Mouse (Mus musculus) lung, embryonic 14.5 days (tissue): ENCODE data around the gene Pigs. TPM values are rescaled to one million over a fixed set of nuclear protein-coding genes. Genes with fewer than 3 reads are reported as not detected.

Experiments
- ATAC-seq: fragments of 200-750 bp; cut with Nextera tagmentation; 2 replicates; pipeline ENCODE4 v1.8.0; 2017; ENCODE audit warnings: mild to moderate bottlenecking, moderate TSS enrichment, moderate library complexity; ENCODE audit not compliant: insufficient read depth
- DNase-seq: peaks from one replicate; pipeline ENCODE4 v3.0.0-alpha.2; 2015
- H3K27ac ChIP-seq: fragments of 300-500 bp; sonication (generic); 2 replicates; pipeline ENCODE4 v1.5.1; 2014; ENCODE audit warnings: low read depth, mild to moderate bottlenecking, moderate library complexity
- H3K27me3 ChIP-seq: fragments of 300-500 bp; sonication (generic); 2 replicates; pipeline ENCODE4 v1.6.1; 2014; ENCODE audit warnings: low read length, control low read depth; ENCODE audit not compliant: insufficient read depth
- H3K36me3 ChIP-seq: fragments of 300-500 bp; sonication (generic); 2 replicates; pipeline ENCODE4 v1.6.1; 2014; ENCODE audit warnings: control low read depth; ENCODE audit not compliant: insufficient read depth
- H3K4me1 ChIP-seq: fragments of 300-500 bp; sonication (generic); 2 replicates; pipeline ENCODE4 v1.6.1; 2014; ENCODE audit warnings: antibody characterized with exemption, control low read depth; ENCODE audit not compliant: insufficient read depth
- H3K4me2 ChIP-seq: fragments of 300-500 bp; sonication (generic); 2 replicates; pipeline ENCODE4 v1.6.1; 2014; ENCODE audit warnings: mild to moderate bottlenecking
- H3K4me3 ChIP-seq: fragments of 300-500 bp; sonication (generic); 2 replicates; pipeline ENCODE4 v1.5.1; 2014; ENCODE audit warnings: low read depth, low read length
- H3K9ac ChIP-seq: fragments of 300-500 bp; sonication (generic); 2 replicates; pipeline ENCODE4 v1.6.1; 2014
- H3K9me3 ChIP-seq: fragments of 300-500 bp; sonication (generic); 2 replicates; pipeline ENCODE4 v1.6.1; 2016; ENCODE audit warnings: low read depth, low read length, control low read depth
- CTCF ChIP-seq: IDR thresholded peaks from 2 replicates; pipeline ENCODE4 v1.5.1; 2016; ENCODE audit warnings: antibody characterized with exemption, low read depth
- WGBS: fragments of 180-500 bp; shearing (Covaris S2); extraction: QIAGEN DNeasy Blood & Tissue Kit; methylation state at CpG from one replicate; pipeline ENCODE4 v1.1.7; 2014; 5-methylcytosine and 5-hydroxymethylcytosine counted together
- polyA plus RNA-seq: library from polyadenylated mRNA; unstranded; fragments of >200 nt; fragmentation: Nextera tagmentation; extraction: Ambion mirVana; gene quantifications from 2 replicates; pipeline ENCODE4 v1.2.1, GENCODE M21; 2014

The Pigs gene
- polyA plus RNA-seq, 1 experiment from 2014 or later = 76.0 TPM

- no peak overlapping the region for H3K4me2 ChIP-seq
- no peak overlapping the region for H3K4me3 ChIP-seq
- no peaks in the 10 kb centered on the region for H3K9me3 ChIP-seq
- no peaks in the 10 kb centered on the region for H3K27me3 ChIP-seq
- no peak for TF ChIP-seq CTCF
- H3K4me1 ChIP-seq = no peaks in the 10 kb centered on the region
- 43% methylated on average over 11 of the region's 12 CpGs for WGBS
- H3K27ac ChIP-seq = no peak overlapping the region
- ATAC-seq (no peak), DNase-seq (no peak)
- no peaks in the 10 kb centered on the region for H3K36me3 ChIP-seq
- H3K9ac ChIP-seq = no peak overlapping the region
Observed at GRCm38 (mm10) chr11:78377549-78378159, 49.4 kb downstream of the Pigs start.

GRCm38 (mm10) chr11:78380351-78380750 lies 52.1 kb downstream of the Pigs start:
- Histone ChIP-seq H3K9me3 (no peaks in the 10 kb centered on the region), H3K27me3 (no peaks in the 10 kb centered on the region), H3K4me3 (no peak overlapping the region), H3K27ac (no peak overlapping the region), H3K9ac (no peak overlapping the region), H3K4me1 (no peaks in the 10 kb centered on the region), H3K4me2 (no peak overlapping the region), H3K36me3 (no peaks in the 10 kb centered on the region)
- ATAC-seq = no peak
- no peak for TF ChIP-seq CTCF
- WGBS = 68% methylated on average over 4 of the region's 4 CpGs
- no peak for DNase-seq

GRCm38 (mm10) chr11:78380996-78381395 lies 52.8 kb downstream of the Pigs start:
- no peak for DNase-seq
- no peak for ATAC-seq
- no peaks in the 10 kb centered on the region for H3K36me3 ChIP-seq
- no peak overlapping the region for H3K4me2 ChIP-seq
- no peak for TF ChIP-seq CTCF
- no peaks in the 10 kb centered on the region for H3K4me1 ChIP-seq
- H3K9me3 ChIP-seq = no peaks in the 10 kb centered on the region
- no peak overlapping the region for H3K27ac ChIP-seq
- WGBS = 70% methylated on average over 3 of the region's 3 CpGs
- H3K27me3 ChIP-seq = no peaks in the 10 kb centered on the region
- H3K9ac ChIP-seq = no peak overlapping the region
- no peak overlapping the region for H3K4me3 ChIP-seq

DNA sequence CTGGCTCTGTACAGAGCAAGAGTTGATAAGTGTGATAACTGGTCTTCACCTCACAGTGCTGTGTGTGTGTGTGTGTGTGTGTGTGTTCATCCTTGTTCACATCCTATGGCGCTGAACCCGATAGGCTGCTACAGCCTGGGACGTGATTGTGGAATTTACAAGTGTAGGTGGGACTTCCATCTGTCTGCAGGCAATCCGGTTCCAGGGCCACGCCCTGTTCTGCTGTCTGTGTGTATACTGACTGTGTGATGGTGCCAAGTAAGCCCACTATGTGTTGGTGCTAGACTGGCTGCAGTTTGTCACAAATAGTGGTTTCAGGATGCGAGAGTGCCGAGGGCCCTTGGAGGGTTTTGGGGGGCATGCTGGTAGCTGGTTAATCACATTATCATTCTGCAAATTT lies 54.1 kb downstream of the Pigs start:
- no peaks in the 10 kb centered on the region for H3K9me3 ChIP-seq
- H3K4me1 ChIP-seq = no peaks in the 10 kb centered on the region
- H3K4me2 ChIP-seq = no peak overlapping the region
- 68% methylated on average over 7 of the region's 7 CpGs for WGBS
- H3K4me3 ChIP-seq = no peak overlapping the region
- ATAC-seq (no peak), DNase-seq (no peak)
- H3K27me3 ChIP-seq = no peaks in the 10 kb centered on the region
- no peak overlapping the region for H3K9ac ChIP-seq
- TF ChIP-seq CTCF = no peak
- H3K36me3 ChIP-seq = no peaks in the 10 kb centered on the region
- H3K27ac ChIP-seq = no peak overlapping the region

DNA sequence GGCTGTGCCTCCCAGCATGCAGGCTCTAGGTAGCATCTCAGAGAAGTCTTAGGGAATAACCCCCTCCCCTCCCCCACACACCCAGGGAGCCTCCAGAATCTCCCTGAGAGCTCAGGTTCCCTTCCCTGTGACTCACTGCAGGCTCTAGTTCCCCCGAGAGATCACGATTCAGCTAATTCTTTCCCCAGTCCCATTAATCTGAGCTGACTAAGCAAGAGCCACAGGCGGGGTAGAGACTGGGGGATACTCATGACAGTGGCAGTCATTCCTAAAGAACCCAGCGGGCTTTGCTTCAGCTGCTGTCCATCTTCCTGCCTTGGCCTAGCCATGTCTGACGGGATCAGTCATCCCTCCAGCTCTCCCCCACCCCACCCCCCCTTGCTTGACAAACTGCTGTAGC lies 54.5 kb downstream of the Pigs start:
- Histone ChIP-seq H3K36me3 (no peaks in the 10 kb centered on the region), H3K27me3 (no peaks in the 10 kb centered on the region), H3K4me2 (no peak overlapping the region), H3K27ac (no peak overlapping the region), H3K4me1 (no peaks in the 10 kb centered on the region), H3K9me3 (no peaks in the 10 kb centered on the region), H3K4me3 (no peak overlapping the region), H3K9ac (no peak overlapping the region)
- DNase-seq (no peak), ATAC-seq (no peak)
- no peak for TF ChIP-seq CTCF
- 32% methylated on average over 5 of the region's 5 CpGs for WGBS

DNA sequence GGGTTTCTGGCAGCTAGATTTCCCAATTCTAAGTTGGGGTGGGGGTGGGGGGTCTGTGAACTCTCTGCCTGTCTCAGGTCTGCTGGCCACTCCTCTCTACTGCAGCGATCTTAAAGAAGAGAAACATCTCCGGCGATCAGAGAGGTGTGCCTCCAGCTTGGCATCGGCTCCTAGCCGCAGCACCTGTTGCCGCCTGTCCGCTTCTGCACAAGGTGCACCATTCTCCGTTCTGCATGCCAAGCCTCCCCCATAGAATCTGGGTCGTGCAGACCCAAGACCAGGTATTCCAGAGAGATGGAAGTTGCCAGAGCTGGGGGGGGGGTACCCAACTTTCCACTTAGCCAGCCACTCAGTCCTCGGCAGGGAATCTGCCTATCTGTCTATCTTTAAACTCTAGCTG lies 57.6 kb downstream of the Pigs start:
- H3K4me2 ChIP-seq = no peak overlapping the region
- no peaks in the 10 kb centered on the region for H3K27me3 ChIP-seq
- H3K36me3 ChIP-seq = no peaks in the 10 kb centered on the region
- no peaks in the 10 kb centered on the region for H3K4me1 ChIP-seq
- ATAC-seq = no peak
- no peak for TF ChIP-seq CTCF
- no peaks in the 10 kb centered on the region for H3K9me3 ChIP-seq
- H3K27ac ChIP-seq = no peak overlapping the region
- WGBS = 78% methylated on average over 10 of the region's 10 CpGs
- H3K4me3 ChIP-seq = no peak overlapping the region
- H3K9ac ChIP-seq = no peak overlapping the region
- no peak for DNase-seq

GRCm38 (mm10) chr11:78386508-78387043 lies 58.4 kb downstream of the Pigs start, which contains the start of gene Foxn1:
TSS of gene Foxn1 (minus strand) at chr11:78386558.
- no peaks in the 10 kb centered on the region for H3K9me3 ChIP-seq
- H3K36me3 ChIP-seq = no peaks in the 10 kb centered on the region
- no peak within 1 kb of the TSS for H3K27ac ChIP-seq
- ATAC-seq = no peak
- no peaks in the 10 kb centered on the region for H3K27me3 ChIP-seq
- H3K4me3 ChIP-seq = no peak within 1 kb of the TSS
- H3K4me2 ChIP-seq = no peak within 1 kb of the TSS
- H3K4me1 ChIP-seq = no peaks in the 10 kb centered on the region
- 79% methylated on average over 14 of the region's 14 CpGs for WGBS
- H3K9ac ChIP-seq = no peak within 1 kb of the TSS
- no peak for DNase-seq
- no peak for TF ChIP-seq CTCF

Other genes with a start within 250 kb of the Pigs start
- gene Eral1, start 248.0 kb upstream of the Pigs start, polyA plus RNA-seq = 37.5 and 38.5 TPM in 2 replicates
- 17.8 and 17.9 TPM in 2 replicates for gene Fam222b, start 233.8 kb upstream of the Pigs start, polyA plus RNA-seq
- 73.8 and 75.6 TPM in 2 replicates for gene Traf4, start 162.8 kb upstream of the Pigs start, polyA plus RNA-seq
- gene Nek8, start 151.7 kb upstream of the Pigs start, polyA plus RNA-seq = 15.3 and 17.2 TPM in 2 replicates
- gene Tlcd1, start 151.7 kb upstream of the Pigs start, polyA plus RNA-seq = 19.2 and 21.6 TPM in 2 replicates
- gene Rpl23a, start 144.8 kb upstream of the Pigs start, polyA plus RNA-seq = 1,638 and 1,710 TPM in 2 replicates
- 140 TPM in 2 replicates for gene Rab34, start 140.0 kb upstream of the Pigs start, polyA plus RNA-seq
- 2.8 TPM in 2 replicates for gene Proca1, start 135.0 kb upstream of the Pigs start, polyA plus RNA-seq
- 72.6 and 76.7 TPM in 2 replicates for gene Sdf2, start 82.7 kb upstream of the Pigs start, polyA plus RNA-seq
- gene Supt6, start 82.4 kb upstream of the Pigs start, polyA plus RNA-seq = 25.8 and 27.9 TPM in 2 replicates
- gene 2610507B11Rik, start 66.7 kb upstream of the Pigs start, polyA plus RNA-seq = 71.2 and 76.8 TPM in 2 replicates
- gene BC030499, start 37.6 kb upstream of the Pigs start, polyA plus RNA-seq = 0.45 and 0.66 TPM in 2 replicates
- 54.2 and 59.8 TPM in 2 replicates for gene Spag5, start 26.9 kb upstream of the Pigs start, polyA plus RNA-seq
- 4.4 and 5.0 TPM in 2 replicates for gene Aldoc, start 5.4 kb upstream of the Pigs start, polyA plus RNA-seq
- gene Unc119, start 15.1 kb downstream of the Pigs start, polyA plus RNA-seq = 36.8 and 43.1 TPM in 2 replicates
- not detected in 2 replicates for gene Foxn1, start 58.1 kb downstream of the Pigs start, polyA plus RNA-seq
- not detected in 2 replicates for gene Slc13a2, start 93.8 kb downstream of the Pigs start, polyA plus RNA-seq
- gene Slc46a1, start 137.3 kb downstream of the Pigs start, polyA plus RNA-seq = 13.5 and 14.3 TPM in 2 replicates
- gene Sarm1, start 169.3 kb downstream of the Pigs start, polyA plus RNA-seq = 1.2 and 1.4 TPM in 2 replicates
- 0.20 and 0.50 TPM in 2 replicates for gene Vtn, start 170.7 kb downstream of the Pigs start, polyA plus RNA-seq
- gene Sebox, start 175.0 kb downstream of the Pigs start, polyA plus RNA-seq = not detected in 2 replicates
- 47.0 and 53.3 TPM in 2 replicates for gene Tmem199, start 183.8 kb downstream of the Pigs start, polyA plus RNA-seq
- gene Poldip2, start 183.8 kb downstream of the Pigs start, polyA plus RNA-seq = 148 and 153 TPM in 2 replicates
- gene Tnfaip1, start 207.9 kb downstream of the Pigs start, polyA plus RNA-seq = 82.9 and 85.2 TPM in 2 replicates
- 119 and 134 TPM in 2 replicates for gene Ift20, start 207.9 kb downstream of the Pigs start, polyA plus RNA-seq
- gene Tmem97, start 222.4 kb downstream of the Pigs start, polyA plus RNA-seq = 102 and 108 TPM in 2 replicates